Mouse (Mus musculus) liver, embryonic 12.5 days (tissue): Measurements from ENCODE around the gene Tln2. TPM values are rescaled to one million over a fixed set of nuclear protein-coding genes. Genes with fewer than 3 reads are reported as not detected.

Source experiments
- ATAC-seq: fragments of 200-750 bp; cut with Nextera tagmentation; 2 replicates; pipeline ENCODE4 v1.8.0; 2017; ENCODE audit warnings: moderate number of reproducible peaks, mild to moderate bottlenecking, moderate library complexity
- H3K27ac ChIP-seq: fragments of 300-500 bp; sonication (generic); 2 replicates; pipeline ENCODE4 v1.5.1; 2016; ENCODE audit warnings: mild to moderate bottlenecking
- H3K27me3 ChIP-seq: fragments of 300-500 bp; sonication (generic); replicated peaks from 2 replicates; pipeline ENCODE4 v1.6.1; 2016; ENCODE audit warnings: mild to moderate bottlenecking, moderate library complexity
- H3K36me3 ChIP-seq: fragments of 300-500 bp; sonication (generic); 2 replicates; pipeline ENCODE4 v1.6.1; 2016; ENCODE audit warnings: mild to moderate bottlenecking, moderate library complexity
- H3K4me1 ChIP-seq: fragments of 300-500 bp; sonication (generic); 2 replicates; pipeline ENCODE4 v1.6.1; 2016
- H3K4me2 ChIP-seq: fragments of 300-500 bp; sonication (generic); 2 replicates; pipeline ENCODE4 v1.6.1; 2016; ENCODE audit warnings: mild to moderate bottlenecking, moderate library complexity
- H3K4me3 ChIP-seq: fragments of 300-500 bp; sonication (generic); 2 replicates; pipeline ENCODE4 v1.5.1; 2016; ENCODE audit warnings: mild to moderate bottlenecking, moderate library complexity
- H3K9ac ChIP-seq: fragments of 300-500 bp; sonication (generic); 2 replicates; pipeline ENCODE4 v1.6.1; 2016; ENCODE audit warnings: mild to moderate bottlenecking, moderate library complexity
- H3K9me3 ChIP-seq: fragments of 300-500 bp; sonication (generic); replicated peaks from 2 replicates; pipeline ENCODE4 v1.6.1; 2016; ENCODE audit warnings: mild to moderate bottlenecking, moderate library complexity
- WGBS: fragments of 180-500 bp; shearing (Covaris S2); methylation state at CpG from one replicate; pipeline ENCODE4 v1.1.7; 2016; ENCODE audit not compliant: insufficient replicate concordance; 5-methylcytosine and 5-hydroxymethylcytosine counted together
- polyA plus RNA-seq: library from polyadenylated mRNA; unstranded; fragments of >200 nt; fragmentation: Nextera tagmentation; extraction: Ambion mirVana; gene quantifications from 2 replicates; pipeline ENCODE4 v1.2.1, GENCODE M21; 2016

Tln2 gene
- polyA plus RNA-seq, 1 experiment from 2014 or later = 5.0 TPM

DNA sequence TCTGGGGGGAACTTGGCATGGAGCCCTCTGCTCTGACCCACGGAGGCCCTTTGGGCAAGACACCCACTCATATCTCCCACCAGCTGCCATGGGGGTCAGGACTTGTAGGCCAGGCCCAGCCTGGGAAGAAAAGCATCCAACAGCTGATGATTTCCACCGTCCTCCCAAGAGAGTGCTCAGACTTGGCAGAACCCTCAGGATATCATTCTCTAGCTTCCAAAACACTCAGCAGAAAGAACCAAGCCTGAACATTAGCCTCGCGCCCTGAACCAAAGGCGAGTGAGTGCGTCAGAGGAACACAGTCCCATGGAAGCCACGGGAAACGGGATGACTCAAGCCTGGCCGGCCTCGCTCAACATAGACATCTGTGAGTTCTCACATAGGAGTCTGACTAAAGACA is 25.4 kb upstream of the Tln2 start:
- Histone ChIP-seq H3K4me1 (peaks cover 4% of the 10 kb centered on the region; the same call in 1 of the 2 replicates), H3K4me2 (no peak overlapping the region), H3K9ac (no peak overlapping the region), H3K36me3 (no peaks in the 10 kb centered on the region), H3K27ac (no peak overlapping the region), H3K4me3 (no peak overlapping the region), H3K9me3 (no peaks in the 10 kb centered on the region), H3K27me3 (no peaks in the 10 kb centered on the region)
- 78% methylated on average over 10 of the region's 10 CpGs for WGBS
- ATAC-seq = no peak

DNA sequence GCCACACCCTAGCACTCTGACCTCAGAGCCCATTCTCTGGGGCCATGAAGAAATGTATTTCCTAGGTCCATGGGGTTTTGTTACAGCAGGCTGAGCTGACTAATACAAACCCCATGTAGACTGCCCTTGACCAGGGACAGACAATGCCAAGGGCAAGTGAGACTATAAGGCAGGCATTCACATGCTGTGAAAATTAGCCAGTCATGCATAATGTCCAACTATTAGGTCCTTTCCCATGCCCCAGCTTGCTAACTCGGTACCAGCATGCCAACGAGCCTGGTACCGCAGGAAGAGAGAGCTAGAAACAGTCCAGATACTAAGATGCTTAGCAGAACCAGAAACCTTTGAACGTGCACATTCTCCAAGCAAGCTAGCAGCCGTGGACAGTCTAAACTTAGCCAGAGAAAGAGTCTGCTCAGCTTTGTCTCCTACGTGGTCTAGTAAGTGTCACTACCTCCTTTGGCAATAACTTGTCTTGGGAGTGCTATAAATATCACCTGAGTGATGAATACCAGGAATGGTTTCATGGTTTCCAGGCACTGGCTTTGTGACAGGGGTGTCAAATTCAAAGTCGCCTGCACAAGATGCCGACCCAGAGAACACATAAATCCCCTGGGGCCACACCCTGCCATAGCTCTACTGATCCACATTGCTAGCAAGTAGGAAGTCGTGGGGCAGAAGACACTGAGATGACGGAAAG is 22.2 kb upstream of the Tln2 start:
- Histone ChIP-seq H3K4me2 (no peak overlapping the region), H3K27ac (no peak overlapping the region), H3K9ac (no peak overlapping the region), H3K4me1 (peaks cover 3% of the 10 kb centered on the region; the same call in 1 of the 2 replicates), H3K36me3 (no peaks in the 10 kb centered on the region), H3K9me3 (no peaks in the 10 kb centered on the region), H3K4me3 (no peak overlapping the region), H3K27me3 (no peaks in the 10 kb centered on the region)
- 67% methylated on average over 10 of the region's 10 CpGs for WGBS
- no peak for ATAC-seq

- no peak overlapping the region for H3K9ac ChIP-seq
- H3K4me2 ChIP-seq = no peak overlapping the region
- WGBS = 69% methylated on average over 1 of the region's 1 CpGs
- no peak for ATAC-seq
- H3K27me3 ChIP-seq = no peaks in the 10 kb centered on the region
- no peak overlapping the region for H3K4me3 ChIP-seq
- H3K9me3 ChIP-seq = no peaks in the 10 kb centered on the region
- H3K27ac ChIP-seq = no peak overlapping the region
- no peaks in the 10 kb centered on the region for H3K36me3 ChIP-seq
- H3K4me1 ChIP-seq = no peaks in the 10 kb centered on the region
Measured at GRCm38 (mm10) chr9:67579541-67579940, 20.0 kb upstream of the Tln2 start.

- 0 out of 2 replicates have a peak, but pooled peaks cover 4% of the 10 kb centered on the region for H3K4me1 ChIP-seq
- H3K36me3 ChIP-seq = no peaks in the 10 kb centered on the region
- no peaks in the 10 kb centered on the region for H3K27me3 ChIP-seq
- no peaks in the 10 kb centered on the region for H3K9me3 ChIP-seq
- ATAC-seq = no peak
- no peak overlapping the region for H3K9ac ChIP-seq
- whole genome bisulfite sequencing = 55% methylated on average over 7 of the region's 7 CpGs
- no peak overlapping the region for H3K4me3 ChIP-seq
- no peak overlapping the region for H3K4me2 ChIP-seq
- H3K27ac ChIP-seq = no peak overlapping the region
Measured at GRCm38 (mm10) chr9:67574721-67575248, 15.3 kb upstream of the Tln2 start.

DNA sequence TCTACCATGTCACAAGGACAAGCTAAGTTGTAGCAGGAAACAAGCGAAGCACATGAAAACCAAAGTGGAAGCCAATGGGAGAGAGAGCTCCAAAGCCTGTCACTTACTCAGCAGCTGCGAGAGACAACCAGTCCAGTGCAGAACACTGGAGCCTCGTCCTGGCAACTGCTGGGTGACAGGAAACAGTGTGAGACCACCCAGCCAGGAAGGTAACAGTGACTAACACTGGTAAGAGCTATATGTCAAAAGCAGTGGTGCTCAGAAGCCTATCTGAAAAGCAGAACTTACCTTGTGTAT is 14.1 kb upstream of the Tln2 start:
- no peak for ATAC-seq
- WGBS = 35% methylated on average over 3 of the region's 3 CpGs
- Histone ChIP-seq H3K27me3 (no peaks in the 10 kb centered on the region), H3K27ac (no peak overlapping the region), H3K36me3 (no peaks in the 10 kb centered on the region), H3K9ac (no peak overlapping the region), H3K9me3 (no peaks in the 10 kb centered on the region), H3K4me1 (0 out of 2 replicates have a peak, but pooled peaks cover 4% of the 10 kb centered on the region), H3K4me3 (no peak overlapping the region), H3K4me2 (no peak overlapping the region)

GRCm38 (mm10) chr9:67572790-67573682 is 13.5 kb upstream of the Tln2 start:
- ATAC-seq = no peak
- no peak overlapping the region for H3K4me2 ChIP-seq
- H3K27me3 ChIP-seq = no peaks in the 10 kb centered on the region
- H3K9me3 ChIP-seq = no peaks in the 10 kb centered on the region
- no peak overlapping the region for H3K9ac ChIP-seq
- no peak overlapping the region for H3K27ac ChIP-seq
- 59% methylated on average over 10 of the region's 10 CpGs for WGBS
- H3K4me1 ChIP-seq = 0 out of 2 replicates have a peak, but pooled peaks cover 4% of the 10 kb centered on the region
- H3K4me3 ChIP-seq = no peak overlapping the region
- H3K36me3 ChIP-seq = no peaks in the 10 kb centered on the region

GRCm38 (mm10) chr9:67565801-67566258 is 6.3 kb upstream of the Tln2 start:
- H3K27me3 ChIP-seq = no peaks in the 10 kb centered on the region
- no peaks in the 10 kb centered on the region for H3K36me3 ChIP-seq
- H3K27ac ChIP-seq = no peak overlapping the region
- no peak for ATAC-seq
- H3K9me3 ChIP-seq = no peaks in the 10 kb centered on the region
- no peak overlapping the region for H3K4me3 ChIP-seq
- H3K4me2 ChIP-seq = no peak overlapping the region
- no peak overlapping the region for H3K9ac ChIP-seq
- 84% methylated on average over 6 of the region's 6 CpGs for whole genome bisulfite sequencing
- H3K4me1 ChIP-seq = no peaks in the 10 kb centered on the region

DNA sequence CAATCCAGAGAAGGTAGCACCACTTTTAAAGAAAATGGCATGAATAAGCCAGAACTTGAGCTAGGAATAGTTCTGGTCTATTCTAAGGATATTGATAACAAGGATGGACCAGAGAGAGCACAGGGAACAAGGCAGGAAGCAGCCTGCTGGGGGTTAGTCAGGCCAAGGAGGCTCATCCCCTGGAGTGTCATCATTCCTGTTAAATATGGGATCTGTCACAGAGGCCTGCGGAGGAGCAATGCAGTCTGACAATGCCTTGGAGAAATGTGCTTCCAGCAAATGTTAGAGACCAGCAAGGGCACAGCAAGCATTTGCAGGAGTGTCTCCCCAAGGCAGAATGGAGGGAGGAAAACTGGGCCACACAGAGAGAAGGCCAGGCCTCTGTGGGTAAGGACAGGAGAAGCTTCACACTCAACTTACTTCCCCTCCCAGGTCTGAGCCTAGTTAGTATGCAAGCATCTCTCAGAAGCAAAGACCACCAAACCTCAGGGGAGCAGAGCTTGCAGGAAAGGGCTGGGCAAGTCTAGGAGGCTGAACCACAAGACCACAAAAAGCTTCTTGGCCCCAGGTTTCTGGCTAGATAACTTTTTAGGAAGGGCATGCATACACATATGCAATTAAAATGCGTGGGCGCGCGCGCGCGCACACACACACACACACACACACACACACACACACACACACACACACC is 9.5 kb downstream of the Tln2 start:
- WGBS = 75% methylated on average over 8 of the region's 8 CpGs
- no peak overlapping the region for H3K4me2 ChIP-seq

DNA sequence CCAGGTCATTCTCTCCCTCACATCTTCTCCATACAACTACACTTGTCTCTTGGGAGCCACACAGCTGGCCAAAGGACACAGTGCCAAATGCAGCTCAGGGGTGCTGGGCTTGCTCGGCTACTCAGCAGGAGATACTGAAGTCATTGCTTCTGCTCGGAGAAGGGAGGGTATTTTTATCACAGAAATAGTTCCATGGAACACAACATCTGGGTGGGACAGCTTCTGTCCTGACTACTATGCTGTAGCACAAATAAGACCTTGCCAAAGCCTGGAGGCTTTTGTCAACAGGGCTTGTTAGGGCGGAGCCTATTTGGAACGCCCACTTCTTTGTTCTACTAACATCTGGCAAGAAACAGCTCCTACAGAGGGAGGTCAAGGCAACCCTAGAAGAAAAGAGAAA is 10.2 kb downstream of the Tln2 start:
- H3K4me1 ChIP-seq = no peaks in the 10 kb centered on the region
- ATAC-seq = no peak
- H3K9ac ChIP-seq = no peak overlapping the region
- 60% methylated on average over 4 of the region's 4 CpGs for whole genome bisulfite sequencing
- no peak overlapping the region for H3K4me3 ChIP-seq
- no peak overlapping the region for H3K4me2 ChIP-seq
- no peaks in the 10 kb centered on the region for H3K9me3 ChIP-seq
- H3K36me3 ChIP-seq = 0 out of 2 replicates have a peak, but pooled peaks cover 6% of the 10 kb centered on the region
- H3K27me3 ChIP-seq = 0 out of 2 replicates have a peak, but pooled peaks cover 4% of the 10 kb centered on the region
- H3K27ac ChIP-seq = no peak overlapping the region

More for the DNA sequence above, 9.5 kb downstream of the Tln2 start:
- H3K4me1 ChIP-seq = no peaks in the 10 kb centered on the region
- H3K4me3 ChIP-seq = no peak overlapping the region
- 0 out of 2 replicates have a peak, but pooled peaks cover 6% of the 10 kb centered on the region for H3K36me3 ChIP-seq
- ATAC-seq = no peak
- no peak overlapping the region for H3K27ac ChIP-seq
- H3K9me3 ChIP-seq = no peaks in the 10 kb centered on the region
- H3K27me3 ChIP-seq = 0 out of 2 replicates have a peak, but pooled peaks cover 4% of the 10 kb centered on the region
- no peak overlapping the region for H3K9ac ChIP-seq

DNA sequence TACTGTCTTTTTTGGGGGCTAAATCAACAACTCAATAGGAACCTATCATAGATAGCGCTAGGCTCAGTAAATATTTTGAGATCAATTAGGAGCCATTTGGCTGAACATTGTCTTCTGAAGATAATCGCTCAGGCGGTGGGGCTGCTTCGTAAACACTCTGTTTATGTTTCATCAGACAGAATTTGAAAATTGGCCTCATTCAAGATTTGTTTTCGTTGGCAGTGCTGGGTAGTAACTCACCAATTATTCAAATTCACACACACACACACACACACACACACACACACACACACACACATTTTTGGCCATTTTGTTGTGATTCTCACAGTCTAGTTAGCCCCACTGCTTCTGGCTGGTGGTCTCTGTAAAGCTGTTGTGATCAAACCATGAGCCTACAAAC is 12.9 kb downstream of the Tln2 start:
- Histone ChIP-seq H3K4me2 (no peak overlapping the region), H3K36me3 (no peaks in the 10 kb centered on the region), H3K27me3 (0 out of 2 replicates have a peak, but pooled peaks cover 4% of the 10 kb centered on the region), H3K27ac (no peak overlapping the region), H3K4me1 (no peaks in the 10 kb centered on the region), H3K4me3 (no peak overlapping the region), H3K9me3 (no peaks in the 10 kb centered on the region), H3K9ac (no peak overlapping the region)
- no peak for ATAC-seq
- 64% methylated on average over 5 of the region's 5 CpGs for WGBS

DNA sequence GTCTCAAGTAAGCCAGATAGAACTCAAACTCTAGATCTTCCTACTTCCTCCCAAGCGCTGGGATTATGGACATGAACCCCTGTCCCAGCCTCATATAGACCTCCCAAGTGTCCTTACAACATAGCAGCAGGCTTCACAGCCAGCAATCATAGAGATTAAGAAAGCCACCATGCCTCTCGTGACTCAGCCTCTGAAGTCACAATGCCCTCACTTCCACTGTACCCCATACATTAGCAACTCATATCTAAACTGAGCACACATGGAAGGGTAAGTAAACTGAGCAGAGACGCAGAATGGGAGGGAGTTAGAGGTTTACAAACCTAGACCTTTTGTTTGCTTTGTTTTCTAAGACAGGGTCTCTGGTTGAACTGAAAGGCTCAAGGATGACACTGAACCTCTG is 13.7 kb downstream of the Tln2 start:
- ATAC-seq = no peak
- Histone ChIP-seq H3K9me3 (no peaks in the 10 kb centered on the region), H3K4me2 (no peak overlapping the region), H3K27me3 (0 out of 2 replicates have a peak, but pooled peaks cover 4% of the 10 kb centered on the region), H3K9ac (no peak overlapping the region), H3K27ac (no peak overlapping the region), H3K36me3 (no peaks in the 10 kb centered on the region), H3K4me3 (no peak overlapping the region), H3K4me1 (no peaks in the 10 kb centered on the region)
- 52% methylated on average over 3 of the region's 3 CpGs for WGBS
